Mouse (Mus musculus): ENCODE results near the gene Trim63.

GRCm38 (mm10) chr4:134286226-134287167 lies 28.4 kb upstream of the Trim63 start:
- TF ChIP-seq POLR2A (IDR thresholded peaks at IDR 0.05; ENCODE audit: insufficient read length, low read depth) (no peak), TCF3 (IDR thresholded peaks at IDR 0.05; ENCODE audit: insufficient read length, low read depth) (no peak), MYOD1 (IDR thresholded peaks at IDR 0.05; ENCODE audit: control insufficient read depth in 1 of 3, insufficient read length in 2 of 3, low read depth in 2 of 3) (peak in 2 of 3 experiments; percentile 4 to 22), TCF12 (IDR thresholded peaks at IDR 0.05; ENCODE audit: insufficient read depth, poor library complexity, severe bottlenecking) (no peak), POLR2AphosphoS2 (IDR thresholded peaks at IDR 0.05; ENCODE audit: insufficient read length, low read depth) (no peak), E2F4 (IDR thresholded peaks at IDR 0.05; ENCODE audit: insufficient read depth) (no peak), MAX (IDR thresholded peaks at IDR 0.05; ENCODE audit: low read depth) (no peak), SRF (IDR thresholded peaks at IDR 0.05; ENCODE audit: control insufficient read depth, insufficient read length, low read depth) (no peak), USF1 (IDR thresholded peaks at IDR 0.05; ENCODE audit: low read depth) (no peak), MYOG (IDR thresholded peaks at IDR 0.05; ENCODE audit: control insufficient read depth in 1 of 3, insufficient read depth in 1 of 3, insufficient read length in 2 of 3, low read depth in 2 of 3) (no peak)
